Mouse (Mus musculus) neural tube, embryonic 13.5 days (tissue): ENCODE data around the gene Ecm1. TPM values are rescaled to one million over a fixed set of nuclear protein-coding genes. Genes with fewer than 3 reads are reported as not detected.

ENCODE experiments used
- ATAC-seq: fragments of 200-750 bp; cut with Nextera tagmentation; 2 replicates; pipeline ENCODE4 v1.8.0; 2017; ENCODE audit warnings: low read depth, mild to moderate bottlenecking, moderate TSS enrichment, moderate library complexity
- H3K27ac ChIP-seq: fragments of 300-500 bp; sonication (generic); replicated peaks from 2 replicates; pipeline ENCODE4 v1.5.1; 2015; ENCODE audit warnings: moderate library complexity, mild to moderate bottlenecking, inconsistent platforms
- H3K27me3 ChIP-seq: fragments of 300-500 bp; sonication (generic); 2 replicates; pipeline ENCODE4 v1.6.1; 2015; ENCODE audit warnings: mild to moderate bottlenecking, inconsistent platforms
- H3K36me3 ChIP-seq: fragments of 300-500 bp; sonication (generic); 2 replicates; pipeline ENCODE4 v1.6.1; 2015; ENCODE audit warnings: mild to moderate bottlenecking, inconsistent platforms
- H3K4me1 ChIP-seq: fragments of 300-500 bp; sonication (generic); replicated peaks from 2 replicates; pipeline ENCODE4 v1.6.1; 2015; ENCODE audit warnings: inconsistent platforms
- H3K4me2 ChIP-seq: fragments of 300-500 bp; sonication (generic); 2 replicates; pipeline ENCODE4 v1.6.1; 2015; ENCODE audit warnings: inconsistent platforms, mild to moderate bottlenecking, moderate library complexity
- H3K4me3 ChIP-seq: fragments of 300-500 bp; sonication (generic); 2 replicates; pipeline ENCODE4 v1.5.1; 2015; ENCODE audit warnings: mild to moderate bottlenecking, inconsistent platforms
- H3K9ac ChIP-seq: fragments of 300-500 bp; sonication (generic); 2 replicates; pipeline ENCODE4 v1.6.1; 2015; ENCODE audit warnings: moderate library complexity, mild to moderate bottlenecking, inconsistent platforms
- H3K9me3 ChIP-seq: fragments of 300-500 bp; sonication (generic); 2 replicates; pipeline ENCODE4 v1.6.1; 2016; ENCODE audit warnings: inconsistent platforms
- WGBS: fragments of 180-500 bp; shearing (Covaris S2); methylation state at CpG from one replicate; pipeline ENCODE4 v1.1.7; 2015; 5-methylcytosine and 5-hydroxymethylcytosine counted together
- microRNA-seq: library from miRNA; unstranded; fragments of <30 nt; microRNA quantifications from one replicate; pipeline ENCODE4, GENCODE M21; 2016
- polyA plus RNA-seq: library from polyadenylated mRNA; unstranded; fragments of >200 nt; fragmentation: Nextera tagmentation; extraction: Ambion mirVana; gene quantifications from 2 replicates; pipeline ENCODE4 v1.2.1, GENCODE M21; 2015

Ecm1 gene
- polyA plus RNA-seq, 1 experiment from 2014 or later, result 16.6 TPM

DNA sequence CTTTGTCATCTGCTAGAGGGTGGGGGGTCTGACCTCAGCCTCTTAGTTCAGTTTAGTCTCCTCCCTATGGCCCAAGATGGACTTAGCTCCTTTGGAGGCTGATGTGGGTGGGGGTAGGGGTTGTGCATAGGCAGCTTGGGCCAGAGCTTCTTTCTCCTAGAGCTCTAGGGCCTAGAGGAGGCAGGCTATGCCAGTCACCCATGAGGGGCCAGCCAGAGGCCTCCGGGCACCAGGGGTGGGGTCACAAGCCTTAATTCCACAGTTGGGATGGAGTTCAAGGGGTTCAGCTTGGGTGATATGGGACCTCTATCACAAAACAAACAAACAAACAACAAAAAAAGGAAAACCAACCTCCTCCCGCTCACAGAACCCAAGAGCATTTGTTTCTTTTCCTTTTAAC lies 53.7 kb downstream of the Ecm1 start:
- 79% methylated on average over 2 of the region's 2 CpGs for WGBS

DNA sequence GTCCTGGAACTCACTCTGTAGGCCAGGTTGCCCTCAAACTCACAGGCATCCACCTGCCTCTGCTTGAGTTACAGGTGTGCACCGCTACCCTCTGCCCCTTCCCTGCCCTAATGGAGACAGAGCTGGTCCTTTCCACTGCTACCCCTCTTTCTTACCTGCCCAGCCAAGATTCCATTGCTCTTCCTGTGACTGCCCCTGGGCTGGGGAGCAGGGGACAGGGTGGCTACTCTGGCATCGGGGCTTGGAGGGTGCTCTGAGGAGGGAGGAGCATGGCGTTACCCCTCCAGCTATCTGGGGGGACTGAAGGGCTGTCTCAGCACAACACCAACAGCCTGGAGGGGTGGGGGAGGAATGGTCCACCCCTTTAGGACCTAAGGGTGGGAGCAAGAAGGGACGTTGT lies 54.1 kb downstream of the Ecm1 start:
- Histone ChIP-seq H3K9ac (no peak overlapping the region), H3K4me1 (peaks cover 47% of the 10 kb centered on the region), H3K27me3 (no peaks in the 10 kb centered on the region), H3K9me3 (no peaks in the 10 kb centered on the region), H3K4me2 (no peak overlapping the region), H3K27ac (no peak overlapping the region), H3K36me3 (no peaks in the 10 kb centered on the region), H3K4me3 (no peak overlapping the region)
- WGBS, result 78% methylated on average over 4 of the region's 4 CpGs
- no peak for ATAC-seq

More for the DNA sequence above, 53.7 kb downstream of the Ecm1 start:
- peaks cover 43% of the 10 kb centered on the region for H3K4me1 ChIP-seq
- no peaks in the 10 kb centered on the region for H3K9me3 ChIP-seq
- no peak overlapping the region for H3K9ac ChIP-seq
- H3K27ac ChIP-seq, result no peak overlapping the region
- H3K4me2 ChIP-seq, result no peak overlapping the region
- no peak overlapping the region for H3K4me3 ChIP-seq
- no peaks in the 10 kb centered on the region for H3K27me3 ChIP-seq
- ATAC-seq, result no peak
- no peaks in the 10 kb centered on the region for H3K36me3 ChIP-seq

DNA sequence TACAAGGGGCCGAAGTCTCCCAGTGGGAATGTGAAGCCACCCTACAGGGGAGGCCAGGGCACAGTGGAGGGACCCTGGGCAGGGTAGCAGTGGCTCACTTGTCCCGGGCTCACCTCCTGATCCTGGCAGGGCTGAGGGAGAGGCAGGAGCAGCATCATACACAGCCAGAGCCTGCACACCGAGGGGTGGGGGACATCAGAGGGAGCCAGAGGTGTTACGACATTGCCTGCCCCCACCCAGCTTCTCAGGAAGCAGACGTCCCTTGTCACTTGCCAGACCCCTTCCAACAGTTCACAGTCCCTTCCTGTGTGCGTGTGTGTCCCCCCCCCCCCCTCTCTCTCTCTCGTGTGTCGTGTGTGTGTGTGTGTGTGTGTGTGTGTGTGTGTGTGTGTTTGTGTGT lies 54.5 kb downstream of the Ecm1 start:
- WGBS, result 51% methylated on average over 5 of the region's 8 CpGs
- H3K4me3 ChIP-seq, result no peak overlapping the region
- no peaks in the 10 kb centered on the region for H3K36me3 ChIP-seq
- no peak overlapping the region for H3K9ac ChIP-seq
- H3K4me2 ChIP-seq, result no peak overlapping the region
- no peaks in the 10 kb centered on the region for H3K9me3 ChIP-seq
- H3K27me3 ChIP-seq, result no peaks in the 10 kb centered on the region
- H3K4me1 ChIP-seq, result peaks cover 48% of the 10 kb centered on the region
- no peak for ATAC-seq
- H3K27ac ChIP-seq, result no peak overlapping the region

Small RNA genes within 50 kb of the gene (microRNA-seq; reads per million reads assigned to microRNA genes)
- not detected for gene Mir7014

Other genes with a start within 250 kb of the Ecm1 start
- 13.3 and 19.2 TPM in 2 replicates for gene Ctsk, start 240.3 kb downstream of the Ecm1 start, polyA plus RNA-seq
- 17.7 and 18.9 TPM in 2 replicates for gene Ctss, start 212.8 kb downstream of the Ecm1 start, polyA plus RNA-seq
- not detected in 2 replicates for gene Hormad1, start 179.9 kb downstream of the Ecm1 start, polyA plus RNA-seq
- 33.6 and 34.3 TPM in 2 replicates for gene Golph3l, start 150.6 kb downstream of the Ecm1 start, polyA plus RNA-seq
- 96.1 and 104 TPM in 2 replicates for gene Ensa, start 114.6 kb downstream of the Ecm1 start, polyA plus RNA-seq
- gene Mcl1, start 80.8 kb downstream of the Ecm1 start, polyA plus RNA-seq, result 57.1 and 58.8 TPM in 2 replicates
- 0.71 and 1.4 TPM in 2 replicates for gene Adamtsl4, start 51.7 kb downstream of the Ecm1 start, polyA plus RNA-seq
- gene Tars2, start 20.6 kb upstream of the Ecm1 start, polyA plus RNA-seq, result 36.9 and 39.2 TPM in 2 replicates
- 22.6 and 26.5 TPM in 2 replicates for gene Rprd2, start 79.3 kb upstream of the Ecm1 start, polyA plus RNA-seq
- 36.1 and 40.0 TPM in 2 replicates for gene Prpf3, start 116.3 kb upstream of the Ecm1 start, polyA plus RNA-seq
- gene Mrps21, start 131.9 kb upstream of the Ecm1 start, polyA plus RNA-seq, result 327 and 348 TPM in 2 replicates
- gene Ciart, start 142.7 kb upstream of the Ecm1 start, polyA plus RNA-seq, result 3.9 and 5.1 TPM in 2 replicates
- gene BC028528, start 152.4 kb upstream of the Ecm1 start, polyA plus RNA-seq, result 21.9 and 24.1 TPM in 2 replicates
- gene Aph1a, start 154.4 kb upstream of the Ecm1 start, polyA plus RNA-seq, result 27.3 and 33.3 TPM in 2 replicates
- gene Car14, start 165.1 kb upstream of the Ecm1 start, polyA plus RNA-seq, result 1.4 and 2.7 TPM in 2 replicates
- gene Anp32e, start 189.7 kb upstream of the Ecm1 start, polyA plus RNA-seq, result 150 and 161 TPM in 2 replicates